Comparison of ENCODE assay signal across 22 mouse cellular contexts in genomic region chr9:99492634-99493200, GRCm38 (mm10). TPM values are rescaled to one million over a fixed set of nuclear protein-coding genes. Genes with fewer than 3 reads are reported as not detected.
"Had no signal": no experiment of that assay in that cellular context is flagged by ENCODE, and none has a peak within 500 bp of the region (broad histone marks: within the 10 kb centered on the region; RNA-seq: fewer than 3 reads in every experiment).

No protein-coding gene starts in this region.

- H3K27ac ChIP-seq: kidney, embryonic 15.5 days; limb, embryonic 15.5 days; liver, embryonic 12.5 days; macrophage; midbrain, embryonic 15.5 days; neural tube, embryonic 12.5 days had no signal

- H3K27me3 ChIP-seq: kidney, embryonic 15.5 days; limb, embryonic 15.5 days; liver, embryonic 12.5 days; midbrain, embryonic 15.5 days; neural tube, embryonic 12.5 days had no signal

- H3K4me3 ChIP-seq: kidney, embryonic 15.5 days; limb, embryonic 15.5 days; liver, embryonic 12.5 days; midbrain, embryonic 15.5 days; neural tube, embryonic 12.5 days had no signal

- H3K4me1 ChIP-seq: kidney, embryonic 15.5 days; limb, embryonic 15.5 days; liver, embryonic 12.5 days; midbrain, embryonic 15.5 days; neural tube, embryonic 12.5 days had no signal

- DNase-seq: kidney, adult 2 months; kidney, postnatal 14 days; layer of hippocampus, postnatal 36 days; lung, embryonic 14.5 days; lung, postnatal 10 days; retina, postnatal 1 day; right cerebral cortex, postnatal 4 days; spleen, adult 18-20 months; thymus, adult 18-20 months; thymus, postnatal 36 days had no signal

- ATAC-seq: liver, embryonic 12.5 days; midbrain, embryonic 15.5 days had no signal

RNA-seq across cellular contexts. Expression of gene Nme9, which starts 41.4 kb away (rescaled TPM):
- total RNA-seq: left cerebral cortex, postnatal 25 days; monocyte, adult 5-6 weeks had no signal
- polyA plus RNA-seq: limb, embryonic 11.5 days; limb, embryonic 15.5 days; liver, embryonic 12.5 days; liver, embryonic 16.5 days; lung, embryonic 14.5 days; macrophage; midbrain, embryonic 11.5 days; neural tube, embryonic 12.5 days; stomach, embryonic 14.5 days had no signal

RNA-seq across cellular contexts. Expression of gene Mras, which starts 55.5 kb away (rescaled TPM):
- total RNA-seq: monocyte, adult 5-6 weeks had no signal
